Mouse (Mus musculus) heart, postnatal 4 days (tissue): ENCODE data around the gene Sec24b. TPM values are rescaled to one million over a fixed set of nuclear protein-coding genes. Genes with fewer than 3 reads are reported as not detected.

Experiments used
- DNase-seq: peaks from one replicate; pipeline ENCODE4 v3.0.0; 2021
- total RNA-seq, 2 experiments: library from RNA; stranded (reverse); gene quantifications; 2 replicates each; pipeline ENCODE4 v1.2.3; 2021

The Sec24b gene
- total RNA-seq, 2 experiments from 2014 or later = 41.4 to 42.0 TPM

DNA sequence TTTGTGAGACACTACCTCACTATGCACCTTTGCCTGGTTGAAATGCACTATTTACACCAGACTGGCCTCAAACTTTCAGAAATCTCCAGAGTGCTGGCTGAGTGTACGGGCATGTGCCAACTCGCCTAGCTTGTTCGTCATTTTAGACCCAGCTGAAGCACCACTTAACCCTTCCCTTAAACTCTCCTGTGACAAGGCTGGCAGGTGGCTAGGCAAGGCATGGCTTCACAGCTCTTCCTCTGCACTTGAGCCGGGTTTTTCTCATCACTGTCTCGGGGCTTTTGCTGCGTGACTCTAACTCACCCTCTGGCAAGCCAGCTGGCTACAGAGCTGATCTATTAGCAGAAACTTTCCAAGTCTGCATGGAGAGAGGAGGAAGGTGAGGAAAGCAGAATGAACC is 6.8 kb downstream of the Sec24b start:
- no peak for DNase-seq

DNA sequence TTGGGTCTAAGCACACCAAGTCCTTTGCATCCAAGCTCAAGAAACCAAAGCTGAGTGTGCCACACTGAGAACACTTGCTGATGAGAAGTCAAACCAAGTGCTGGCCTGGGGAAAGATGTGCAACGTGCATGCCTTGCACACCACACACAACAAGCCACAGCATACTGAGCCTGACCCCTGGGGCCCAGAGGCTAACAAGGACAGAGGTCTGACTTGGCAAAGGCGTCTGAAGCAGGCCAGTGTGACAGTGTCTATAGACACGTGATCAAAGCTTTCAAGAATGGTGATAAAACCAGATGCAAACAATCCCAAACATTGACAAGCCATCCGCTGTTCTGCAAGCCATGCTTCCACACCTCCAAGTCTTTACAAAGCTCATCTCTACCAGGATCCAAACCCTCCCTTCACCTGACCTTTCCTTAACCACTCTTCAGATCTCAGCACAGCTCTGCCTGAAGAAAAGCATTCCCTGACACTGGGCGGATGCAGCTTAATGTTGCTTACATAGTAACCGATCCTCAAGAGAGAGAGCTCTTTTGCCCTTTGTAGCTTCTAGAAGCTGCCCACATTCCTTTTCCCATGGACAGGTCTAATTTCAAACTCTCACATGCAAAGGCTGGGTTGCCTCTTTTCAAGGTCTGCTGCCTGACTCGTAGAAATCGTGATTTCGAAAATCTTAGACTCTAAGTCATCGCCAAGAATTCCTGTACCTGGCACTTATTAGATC is 7.8 kb downstream of the Sec24b start:
- DNase-seq = no peak

GRCm38 (mm10) chr3:130052541-130053298 is 8.6 kb downstream of the Sec24b start:
- DNase-seq = peak; percentile 56

DNA sequence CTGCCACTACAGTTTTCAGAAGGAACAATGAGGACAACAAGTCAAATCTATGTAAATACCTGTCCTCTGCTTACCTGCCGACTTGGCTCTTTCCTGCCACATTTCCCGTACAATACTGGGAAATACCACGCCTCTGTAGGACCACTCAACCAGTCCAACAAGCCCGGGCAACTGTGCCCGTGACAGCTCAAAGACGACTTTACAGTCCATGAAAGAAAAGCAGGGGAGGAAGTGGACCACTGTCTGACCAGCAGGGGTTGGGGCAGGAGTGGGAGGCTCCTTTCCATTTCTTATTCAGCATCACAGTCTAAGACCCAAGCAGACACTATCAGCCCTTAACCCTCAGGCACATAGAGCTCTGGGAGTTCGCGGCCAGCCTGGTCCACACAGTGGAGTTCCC is 9.2 kb downstream of the Sec24b start:
- no peak for DNase-seq

DNA sequence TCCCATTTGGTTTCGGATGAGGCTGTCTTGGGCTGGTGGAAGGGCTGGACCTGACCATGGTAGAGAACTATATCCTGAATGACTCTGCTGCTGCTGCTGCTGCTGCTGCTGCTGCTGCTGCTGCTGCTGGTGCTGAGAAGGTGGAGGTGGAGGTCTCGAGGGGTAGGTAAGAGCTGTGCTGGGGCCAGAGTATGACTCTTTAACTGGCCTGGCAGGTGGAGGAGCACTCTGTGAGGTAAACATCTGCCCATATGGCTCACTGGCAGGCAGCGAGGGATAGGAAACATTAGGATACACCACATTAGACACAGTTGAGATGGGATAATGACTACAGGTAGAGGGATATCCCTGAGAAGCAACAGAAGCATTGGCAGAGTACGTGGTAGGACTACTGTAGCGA is 20.6 kb downstream of the Sec24b start:
- DNase-seq = no peak

DNA sequence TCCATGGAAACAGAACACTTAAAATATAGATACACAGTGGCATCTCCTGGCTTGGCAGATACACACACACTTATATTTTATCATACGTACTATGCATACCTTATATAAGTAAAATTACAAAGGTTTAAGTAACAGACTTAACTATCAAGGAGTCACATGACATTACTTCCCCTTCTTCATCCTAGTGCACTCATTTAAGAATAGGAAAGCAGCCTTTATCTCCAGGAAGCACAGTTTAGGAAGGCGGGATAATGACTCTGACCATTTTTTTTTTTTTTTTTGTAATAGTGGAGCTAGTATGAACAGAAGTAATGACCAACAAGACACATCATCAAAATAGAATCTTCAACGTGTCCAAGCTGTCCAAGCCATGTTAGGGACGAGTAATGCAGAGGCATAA is 21.3 kb downstream of the Sec24b start:
- no peak for DNase-seq

DNA sequence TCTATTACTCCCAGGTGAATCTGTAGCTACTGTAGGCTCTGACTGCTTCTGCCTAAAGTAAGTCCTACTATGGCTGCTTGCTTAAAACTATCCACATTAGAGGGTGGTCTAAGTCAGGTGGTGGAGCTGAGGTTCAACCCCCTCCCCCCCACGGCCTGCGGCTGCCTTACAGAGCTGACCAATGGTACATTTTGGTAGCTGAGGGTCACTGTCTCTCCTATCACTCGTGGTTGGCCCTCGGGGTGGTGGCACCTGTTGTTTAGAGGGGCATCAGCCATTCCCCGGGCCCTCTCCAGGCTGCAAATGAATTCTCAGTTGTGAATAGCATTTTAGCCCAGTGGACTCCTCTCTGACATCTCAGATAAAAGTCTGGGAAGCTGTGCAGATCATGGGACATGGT is 32.6 kb downstream of the Sec24b start:
- DNase-seq = no peak

GRCm38 (mm10) chr3:130026181-130026580 is 35.2 kb downstream of the Sec24b start:
- DNase-seq = no peak

- no peak for DNase-seq
These were observed 35.8 kb downstream of the Sec24b start for GRCm38 (mm10) chr3:130025556-130025955.

GRCm38 (mm10) chr3:130012943-130013342 is 48.4 kb downstream of the Sec24b start:
- DNase-seq = no peak

GRCm38 (mm10) chr3:130011236-130011635 is 50.1 kb downstream of the Sec24b start:
- DNase-seq = no peak

- no peak for DNase-seq
These were observed 55.2 kb downstream of the Sec24b start for GRCm38 (mm10) chr3:130006141-130006540.

- DNase-seq = no peak
These were observed 60.4 kb downstream of the Sec24b start for GRCm38 (mm10) chr3:130000926-130001325.

- DNase-seq = no peak
These were observed 62.8 kb downstream of the Sec24b start for GRCm38 (mm10) chr3:129998526-129998925.

DNA sequence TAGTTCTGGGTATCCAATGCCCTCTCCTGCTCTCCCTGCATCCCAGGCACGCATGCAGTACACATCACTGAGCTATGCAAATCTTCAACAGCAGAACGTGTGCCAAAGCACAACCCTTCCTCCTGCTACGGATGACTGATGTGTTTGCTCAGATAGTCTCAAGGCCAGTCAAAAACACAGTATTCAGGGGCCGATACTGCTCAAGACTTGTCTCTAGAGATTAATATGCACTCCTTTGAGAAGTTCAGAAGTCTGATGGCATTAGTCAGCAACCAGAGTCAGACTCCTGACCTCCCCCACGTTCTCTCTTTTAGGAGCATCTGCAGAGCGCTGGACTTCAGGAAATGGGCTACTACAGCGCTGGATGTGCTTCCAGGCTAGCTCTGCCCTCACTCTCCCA is 63.4 kb downstream of the Sec24b start:
- no peak for DNase-seq

GRCm38 (mm10) chr3:129997324-129997723 is 64.0 kb downstream of the Sec24b start:
- no peak for DNase-seq

GRCm38 (mm10) chr3:129987297-129987696 is 74.1 kb downstream of the Sec24b start:
- DNase-seq = no peak

DNA sequence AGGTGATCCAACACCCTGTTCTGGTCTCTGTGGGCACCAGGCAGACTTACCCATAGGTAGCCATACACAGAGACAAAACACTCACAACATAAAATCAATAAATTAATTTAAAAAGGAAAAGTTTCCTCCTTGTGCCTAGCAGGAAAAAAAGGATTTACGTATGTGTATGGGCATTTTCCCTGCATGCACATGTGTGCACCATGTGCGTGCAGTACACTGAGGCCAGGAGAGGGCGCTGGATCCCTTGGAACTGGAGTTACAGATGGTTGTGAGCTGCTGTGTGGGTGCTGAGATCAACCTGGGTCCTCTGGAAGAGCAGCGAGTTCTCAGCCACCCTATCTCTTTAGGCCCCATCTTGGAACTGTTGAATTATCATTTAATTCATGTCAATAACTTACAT is 76.0 kb downstream of the Sec24b start:
- DNase-seq = no peak

GRCm38 (mm10) chr3:129984797-129985196 is 76.6 kb downstream of the Sec24b start:
- no peak for DNase-seq

- DNase-seq = no peak
These were observed 79.1 kb downstream of the Sec24b start for GRCm38 (mm10) chr3:129982271-129982670.

DNA sequence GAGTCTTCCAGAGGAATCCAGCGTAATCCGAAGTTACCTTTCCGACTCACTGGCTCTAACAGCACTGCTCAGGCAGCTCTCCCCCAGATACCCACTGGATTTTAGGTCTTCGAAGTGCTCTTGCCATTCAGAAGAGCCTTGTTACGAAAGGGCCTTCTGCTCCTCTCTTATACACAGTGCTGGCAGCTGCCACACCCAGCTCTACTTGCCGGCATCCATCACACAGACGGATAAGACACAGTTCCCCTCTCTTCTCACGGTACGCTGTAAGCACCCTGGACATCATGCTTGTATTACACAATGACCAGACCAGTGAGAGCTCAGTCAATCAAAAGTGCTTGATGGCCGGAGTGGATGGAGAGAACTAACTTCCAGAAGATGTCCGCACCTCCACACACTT is 79.6 kb downstream of the Sec24b start:
- DNase-seq = no peak

- no peak for DNase-seq
These were observed 81.8 kb downstream of the Sec24b start for GRCm38 (mm10) chr3:129979510-129979909.

DNA sequence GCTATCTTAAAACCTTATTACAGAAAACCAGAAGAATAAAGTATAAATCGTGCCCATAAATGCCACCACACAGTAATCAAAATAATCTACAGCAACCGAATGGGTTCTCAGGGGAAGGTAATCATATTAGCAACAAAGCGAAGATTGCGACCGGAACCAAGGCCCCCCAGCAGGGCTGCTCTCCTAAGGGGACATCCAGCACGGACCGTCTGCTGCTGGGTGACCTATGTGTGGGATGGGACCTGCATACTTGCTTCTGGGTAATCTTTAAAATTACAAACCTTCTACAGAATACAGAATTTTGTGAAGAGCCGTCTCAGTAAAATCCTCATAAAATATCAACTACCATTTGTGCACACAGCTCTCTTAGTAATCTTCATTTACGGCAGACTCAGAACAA is 82.6 kb downstream of the Sec24b start:
- no peak for DNase-seq

DNA sequence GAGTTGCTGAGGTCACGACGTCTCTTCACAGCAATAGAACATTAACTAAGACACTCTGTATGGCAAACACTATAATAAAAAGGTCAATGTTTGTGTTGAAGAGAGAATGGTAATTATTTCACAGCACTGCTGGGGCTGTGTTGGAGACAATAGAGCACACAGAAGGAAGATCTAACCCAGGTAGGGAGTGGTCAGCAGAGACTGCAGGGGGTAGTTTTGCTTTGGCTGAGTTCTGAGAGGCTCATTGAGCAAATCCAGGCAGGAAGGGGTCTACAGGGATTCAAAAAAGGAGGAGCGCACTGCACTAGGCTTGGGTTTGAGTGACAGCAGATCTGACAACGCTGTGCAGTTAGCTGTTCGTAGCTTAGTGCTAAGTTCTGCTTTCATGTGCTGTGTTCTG is 85.0 kb downstream of the Sec24b start:
- no peak for DNase-seq
